Mouse (Mus musculus): Measurements from ENCODE around the gene Dlgap4. TPM values are rescaled to one million over a fixed set of nuclear protein-coding genes. Genes with fewer than 3 reads are reported as not detected.

The Dlgap4 gene
- total RNA-seq, 2 experiments from 2014 or later = 43.5 to 55.3 TPM

- intact Hi-C loops (cut with DNase I) = loop anchor here (5.0 kb wide), 2 partner anchors 38 to 53 kb away; partner anchors contain the start of gene Myl9
- Histone ChIP-seq H3K4me3 (peak overlapping the region; percentile 24; the same call in 1 of the 2 replicates), H3K27ac (peak overlapping the region; percentile 90)
- DNase-seq = no peak
- TF ChIP-seq CTCF (IDR thresholded peaks at IDR 0.05) = no peak
These were observed 110.5 kb downstream of the Dlgap4 start for GRCm38 (mm10) chr2:156723899-156724523.

- H3K4me3 ChIP-seq = peak overlapping the region; percentile 14
- peak overlapping the region; percentile 90 for H3K27ac ChIP-seq
- no peak for TF ChIP-seq CTCF (IDR thresholded peaks at IDR 0.05)
- DNase-seq = peak; percentile 86
- intact Hi-C loops (cut with DNase I) = loop anchor here (5.0 kb wide), 2 partner anchors 37 to 52 kb away; partner anchors contain the start of gene Myl9
These were observed 111.4 kb downstream of the Dlgap4 start for GRCm38 (mm10) chr2:156724871-156725270.

GRCm38 (mm10) chr2:156726344-156726743 is 112.8 kb downstream of the Dlgap4 start:
- intact Hi-C loops (cut with DNase I) = no loop called here
- peak overlapping the region; percentile 40 for H3K4me3 ChIP-seq
- H3K27ac ChIP-seq = peak overlapping the region; percentile 90
- TF ChIP-seq CTCF (IDR thresholded peaks at IDR 0.05) = no peak
- peak; percentile 61 for DNase-seq

GRCm38 (mm10) chr2:156726878-156727277 is 113.4 kb downstream of the Dlgap4 start:
- peak; percentile 61 for DNase-seq
- intact Hi-C loops (cut with DNase I) = no loop called here
- TF ChIP-seq CTCF (IDR thresholded peaks at IDR 0.05) = no peak
- H3K27ac ChIP-seq = peak overlapping the region; percentile 90
- peak overlapping the region; percentile 40 for H3K4me3 ChIP-seq

GRCm38 (mm10) chr2:156729537-156730469 is 116.3 kb downstream of the Dlgap4 start:
- H3K4me3 ChIP-seq = peak overlapping the region; percentile 53
- intact Hi-C loops (cut with DNase I) = loop anchor here (10.0 kb wide), 1 partner anchor 135 kb away; the partner anchor contains the start of gene Rab5if
- DNase-seq = peak; percentile 30
- no peak for TF ChIP-seq CTCF (IDR thresholded peaks at IDR 0.05)
- peak overlapping the region; percentile 77 for H3K27ac ChIP-seq

- intact Hi-C loops (cut with DNase I) = loop anchor here (10.0 kb wide), 1 partner anchor 134 kb away; the partner anchor contains the start of gene Rab5if
- DNase-seq = peak; percentile 71
- no peak for TF ChIP-seq CTCF (IDR thresholded peaks at IDR 0.05)
- Histone ChIP-seq H3K27ac (peak overlapping the region; percentile 77), H3K4me3 (peak overlapping the region; percentile 53)
These were observed 117.0 kb downstream of the Dlgap4 start for GRCm38 (mm10) chr2:156730501-156730921.

- no peak for TF ChIP-seq CTCF (IDR thresholded peaks at IDR 0.05)
- no peak for DNase-seq
- Histone ChIP-seq H3K4me3 (peak overlapping the region; percentile 13), H3K27ac (peak overlapping the region; percentile 90)
- intact Hi-C loops (cut with DNase I) = loop anchor here (10.0 kb wide), 1 partner anchor 133 kb away; the partner anchor contains the start of gene Rab5if
These were observed 118.1 kb downstream of the Dlgap4 start for GRCm38 (mm10) chr2:156731592-156731991.

GRCm38 (mm10) chr2:156732109-156732508 is 118.6 kb downstream of the Dlgap4 start:
- peak; percentile 88 for DNase-seq
- Histone ChIP-seq H3K27ac (peak overlapping the region; percentile 90), H3K4me3 (peak overlapping the region; percentile 13)
- no peak for TF ChIP-seq CTCF (IDR thresholded peaks at IDR 0.05)
- intact Hi-C loops (cut with DNase I) = loop anchor here (10.0 kb wide), 1 partner anchor 133 kb away; the partner anchor contains the start of gene Rab5if

GRCm38 (mm10) chr2:156735761-156736335 is 122.3 kb downstream of the Dlgap4 start:
- Histone ChIP-seq H3K27ac (peak overlapping the region; percentile 90), H3K4me3 (no peak overlapping the region)
- TF ChIP-seq CTCF (IDR thresholded peaks at IDR 0.05) = no peak
- no peak for DNase-seq
- intact Hi-C loops (cut with DNase I) = loop anchor here (10.0 kb wide), 1 partner anchor 129 kb away; the partner anchor contains the start of gene Rab5if

- peak; percentile 85 for DNase-seq
- Histone ChIP-seq H3K27ac (peak overlapping the region; percentile 90), H3K4me3 (no peak overlapping the region)
- TF ChIP-seq CTCF (IDR thresholded peaks at IDR 0.05) = no peak
- intact Hi-C loops (cut with DNase I) = loop anchor here (10.0 kb wide), 1 partner anchor 128 kb away; the partner anchor contains the start of gene Rab5if
These were observed 123.3 kb downstream of the Dlgap4 start for GRCm38 (mm10) chr2:156736846-156737245.

GRCm38 (mm10) chr2:156737976-156738375 is 124.5 kb downstream of the Dlgap4 start:
- no peak overlapping the region for H3K4me3 ChIP-seq
- peak overlapping the region; percentile 90 for H3K27ac ChIP-seq
- TF ChIP-seq CTCF (IDR thresholded peaks at IDR 0.05) = no peak
- peak; percentile 49 for DNase-seq
- intact Hi-C loops (cut with DNase I) = loop anchor here (10.0 kb wide), 1 partner anchor 127 kb away; the partner anchor contains the start of gene Rab5if

GRCm38 (mm10) chr2:156741265-156741664 is 127.8 kb downstream of the Dlgap4 start:
- intact Hi-C loops (cut with DNase I) = no loop called here
- no peak overlapping the region for H3K4me3 ChIP-seq
- DNase-seq = peak; percentile 13
- TF ChIP-seq CTCF (IDR thresholded peaks at IDR 0.05) = no peak
- peak overlapping the region; percentile 49 for H3K27ac ChIP-seq
